Mouse (Mus musculus) gastrocnemius, adult 8-10 months (tissue): ENCODE measurements around the gene Sp1. TPM values are rescaled to one million over a fixed set of nuclear protein-coding genes. Genes with fewer than 3 reads are reported as not detected.

Experiments
- DNase-seq, 2 experiments: peaks; one replicate each; pipeline ENCODE4 v3.0.0; 2022; ENCODE audit warnings: low spot score in 2 of 2
- total RNA-seq, 4 experiments: library from RNA; stranded (reverse); gene quantifications; 2 replicates each; pipeline ENCODE4 v1.2.4; 2022

The Sp1 gene
- total RNA-seq, 4 experiments from 2014 or later = 17.9 to 22.2 (median 20.5) TPM

DNA sequence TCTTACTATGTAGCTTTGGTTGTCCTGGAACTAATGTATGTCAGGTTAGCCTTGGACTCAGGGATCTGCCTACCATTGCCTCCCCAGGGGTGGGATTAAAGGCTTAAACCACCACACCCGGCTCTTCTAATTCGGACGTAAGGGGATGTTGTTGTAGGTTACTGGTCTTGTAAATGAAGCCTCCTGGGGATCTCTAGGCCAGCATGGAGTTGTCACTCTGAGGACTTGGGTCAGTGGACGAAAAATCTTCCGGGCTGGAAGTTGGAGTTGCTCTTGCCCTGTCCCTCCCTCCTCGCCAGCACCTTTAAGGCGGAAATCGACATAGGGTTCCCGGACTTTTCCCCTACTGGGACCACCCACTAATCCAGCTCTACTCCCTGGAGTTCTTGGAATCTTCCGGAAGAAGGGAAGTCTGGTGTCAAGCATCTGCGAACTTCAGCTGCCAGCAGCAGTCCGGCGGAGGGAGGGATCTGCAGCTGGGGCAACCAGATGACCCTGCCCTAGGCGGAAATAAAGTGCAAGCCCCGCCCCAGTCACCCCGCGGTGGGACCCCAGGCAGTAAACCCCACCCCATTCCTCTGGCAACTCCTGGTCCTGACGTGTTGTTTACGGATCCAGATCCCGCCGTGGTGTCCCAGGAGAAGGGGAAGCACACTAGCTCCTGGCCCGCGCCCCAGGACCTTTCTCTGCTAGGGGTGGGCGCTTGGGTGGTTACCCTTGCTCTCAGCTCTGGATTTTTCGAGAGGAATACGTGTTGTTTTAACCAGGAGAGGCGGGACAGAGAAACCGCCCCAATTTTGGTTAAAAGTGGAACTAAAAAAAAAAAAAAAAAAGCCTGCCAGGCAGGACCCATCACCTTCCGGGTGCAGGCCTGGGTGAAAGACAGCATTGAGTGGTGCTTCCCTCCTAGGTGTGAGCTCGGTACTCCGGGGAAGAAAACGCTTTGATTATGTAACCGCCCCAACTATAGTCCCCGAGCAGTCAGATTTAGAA lies 6.4 kb upstream of the Sp1 start:
- DNase-seq = peak; percentile 95 to 97

DNA sequence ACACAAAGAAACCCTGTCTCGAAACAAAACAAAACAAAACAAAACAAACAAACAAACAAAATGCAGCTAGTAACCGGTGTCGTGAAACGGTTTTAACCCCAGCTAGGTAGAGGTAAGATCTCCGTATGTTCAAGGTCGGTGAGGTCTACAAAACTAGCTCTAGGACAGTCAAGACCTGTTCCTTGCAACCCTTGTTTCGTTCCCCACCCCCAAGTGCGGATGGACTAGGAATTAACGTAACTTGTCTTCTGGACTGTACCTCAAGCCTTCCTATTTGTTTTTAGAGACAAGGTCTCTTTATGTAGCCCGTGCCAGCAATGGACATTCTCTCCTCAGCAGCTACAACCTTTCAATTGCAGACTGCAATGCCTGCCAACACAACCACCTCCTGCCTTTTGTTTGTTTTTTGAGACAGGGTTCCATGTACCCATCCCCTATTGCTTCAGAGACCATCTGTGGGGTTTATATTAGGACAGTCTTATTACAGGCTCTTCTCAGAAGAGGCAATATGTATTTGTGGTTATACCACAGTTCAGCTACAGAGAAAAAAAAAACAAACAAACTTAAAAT lies 5.4 kb upstream of the Sp1 start:
- DNase-seq = no peak

DNA sequence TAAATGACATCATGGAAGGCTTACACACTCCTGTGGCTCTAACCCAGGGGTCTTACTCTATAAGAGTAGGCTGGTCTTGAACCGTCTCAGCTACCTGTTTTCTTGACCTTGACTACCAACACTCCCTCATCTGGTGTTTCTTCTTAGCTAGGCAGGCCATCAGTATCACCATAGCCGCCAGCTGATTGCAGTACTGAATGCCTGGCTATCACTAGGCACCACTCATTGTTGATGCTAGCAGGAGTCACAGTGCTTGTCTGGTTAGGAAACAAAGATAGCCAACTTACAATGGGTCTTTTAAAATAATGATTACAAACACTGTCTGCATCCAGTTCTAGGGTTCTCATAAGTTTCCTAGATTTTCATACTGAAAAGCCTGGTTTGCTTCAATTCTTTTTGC lies 4.7 kb upstream of the Sp1 start:
- no peak for DNase-seq

DNA sequence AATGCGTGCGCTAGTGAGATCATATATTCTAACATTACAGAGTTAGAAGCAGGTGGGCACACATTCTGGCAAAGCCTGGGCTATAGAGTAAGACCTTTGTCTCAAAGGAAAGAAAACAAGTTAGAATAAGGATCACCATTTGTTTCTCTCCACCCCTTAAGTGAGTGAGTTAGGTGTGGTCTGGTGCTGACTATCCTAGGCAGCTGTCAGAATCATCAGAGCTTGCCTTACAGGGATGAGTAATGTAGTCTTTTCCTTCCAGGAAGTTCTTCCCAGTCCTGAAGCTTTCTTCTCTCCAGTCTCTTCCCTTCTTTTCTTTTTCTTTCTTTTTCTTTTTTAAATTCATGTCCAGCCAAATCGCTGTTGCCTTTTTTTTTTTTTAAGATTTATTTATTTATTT lies 3.7 kb upstream of the Sp1 start:
- no peak for DNase-seq

DNA sequence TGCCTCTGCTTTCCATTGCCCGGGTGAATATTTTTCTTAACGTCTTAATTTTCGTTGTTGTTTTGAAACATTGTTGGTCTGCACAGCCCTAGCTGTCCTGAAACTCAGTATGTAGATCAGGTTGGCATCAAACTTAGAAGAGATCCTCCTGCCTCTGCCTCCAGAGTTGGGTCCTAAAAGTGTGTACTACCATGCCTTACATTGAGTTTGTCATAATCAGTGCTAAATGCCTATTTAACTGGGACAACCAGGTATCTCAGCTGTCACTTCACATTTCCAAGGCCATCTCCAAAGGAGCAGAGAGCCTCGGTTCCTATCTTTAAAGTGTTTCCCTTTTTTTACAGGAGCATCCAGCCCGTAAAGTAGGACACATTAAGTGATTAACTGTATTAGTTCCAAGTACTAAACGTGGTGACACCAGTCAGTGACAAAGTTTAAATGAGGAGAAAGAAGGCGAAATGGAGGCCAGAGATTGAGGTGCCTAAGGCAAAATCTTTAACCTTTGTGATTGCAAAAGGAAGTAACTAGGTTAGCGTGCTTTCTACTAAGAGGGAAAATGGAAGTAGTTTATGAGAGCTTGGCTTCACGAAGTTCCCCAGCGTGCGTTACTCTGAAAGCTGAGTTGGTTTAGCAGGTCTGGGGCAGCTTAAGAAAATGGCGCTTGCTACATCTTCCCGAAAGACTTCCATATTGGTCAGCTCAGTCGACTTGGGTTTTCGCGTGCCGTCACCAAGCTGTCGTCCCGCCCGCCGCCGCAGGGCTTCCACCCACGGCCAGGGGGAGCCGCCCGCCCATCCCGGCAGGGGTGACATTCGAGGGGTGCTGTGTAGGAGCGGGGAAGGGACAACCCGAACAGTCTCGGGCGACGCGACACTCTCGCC lies 1.1 kb upstream of the Sp1 start:
- no peak for DNase-seq

DNA sequence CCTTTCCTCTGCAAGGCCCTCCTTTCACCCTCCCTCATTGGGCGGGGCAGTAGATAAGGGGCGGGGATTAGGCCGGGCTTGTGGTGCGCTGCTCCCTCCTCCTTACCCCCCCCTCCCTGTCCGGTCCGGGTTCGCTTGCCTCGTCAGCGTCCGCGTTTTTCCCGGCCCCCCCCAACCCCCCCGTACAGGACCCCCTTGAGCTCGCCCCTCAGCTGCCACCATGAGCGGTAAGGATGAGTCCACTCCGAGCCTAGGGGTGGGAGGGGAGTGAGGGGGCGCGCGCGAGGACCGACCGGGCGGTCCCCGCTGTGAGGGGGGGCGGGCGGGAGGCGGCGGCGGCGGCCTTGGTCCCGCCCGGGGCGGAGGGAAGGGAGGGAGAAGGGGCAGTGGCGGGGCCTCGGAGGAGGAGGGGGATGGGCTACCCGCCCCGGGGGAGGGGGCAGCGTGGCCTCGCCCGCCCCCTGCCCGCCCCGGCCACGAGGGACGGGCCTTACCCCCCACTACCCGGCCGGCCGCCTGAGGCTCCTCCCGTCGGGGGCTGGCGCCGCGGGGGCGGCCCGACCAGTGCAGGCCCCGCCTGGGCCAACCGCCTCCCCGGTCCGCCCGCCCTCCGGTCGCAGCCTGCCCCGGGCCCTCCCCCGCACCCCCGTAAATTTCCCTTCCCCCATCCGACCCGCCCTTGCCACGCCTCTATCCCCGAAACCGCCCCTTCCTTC lies 411 bp downstream of the Sp1 start:
- peak; percentile 76 to 85 for DNase-seq

DNA sequence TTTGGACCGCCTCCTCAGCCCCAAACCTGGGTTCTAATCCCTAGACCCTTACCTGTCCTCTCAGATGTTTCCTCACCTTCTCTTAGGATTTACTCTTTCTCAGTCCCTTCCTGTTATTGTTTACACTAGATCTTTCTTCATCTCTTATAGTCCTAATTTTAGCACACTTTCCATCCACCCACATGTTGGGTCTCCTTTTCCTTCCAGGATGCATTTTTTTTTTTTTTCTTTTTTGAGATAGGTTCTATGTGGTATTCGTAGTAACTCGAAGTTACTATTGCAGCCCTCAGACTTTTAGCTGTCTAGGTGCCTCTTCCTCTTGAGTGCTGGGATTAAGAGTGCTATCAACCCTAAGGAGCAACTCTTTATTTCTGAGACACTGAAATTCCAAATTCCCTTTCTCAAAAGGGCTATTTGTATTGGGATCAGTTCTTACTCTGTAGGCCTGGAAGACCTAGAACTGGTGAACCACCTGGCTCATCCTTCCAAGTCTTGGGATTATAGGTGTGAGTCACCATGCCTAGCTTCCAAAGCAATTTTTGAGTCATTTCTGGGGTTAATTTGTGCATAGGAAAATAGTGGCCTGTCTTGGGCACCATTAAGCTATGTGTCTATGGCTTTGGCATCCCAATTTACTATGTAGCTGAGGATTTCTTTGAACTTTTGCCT lies 1.1 kb downstream of the Sp1 start:
- no peak for DNase-seq

DNA sequence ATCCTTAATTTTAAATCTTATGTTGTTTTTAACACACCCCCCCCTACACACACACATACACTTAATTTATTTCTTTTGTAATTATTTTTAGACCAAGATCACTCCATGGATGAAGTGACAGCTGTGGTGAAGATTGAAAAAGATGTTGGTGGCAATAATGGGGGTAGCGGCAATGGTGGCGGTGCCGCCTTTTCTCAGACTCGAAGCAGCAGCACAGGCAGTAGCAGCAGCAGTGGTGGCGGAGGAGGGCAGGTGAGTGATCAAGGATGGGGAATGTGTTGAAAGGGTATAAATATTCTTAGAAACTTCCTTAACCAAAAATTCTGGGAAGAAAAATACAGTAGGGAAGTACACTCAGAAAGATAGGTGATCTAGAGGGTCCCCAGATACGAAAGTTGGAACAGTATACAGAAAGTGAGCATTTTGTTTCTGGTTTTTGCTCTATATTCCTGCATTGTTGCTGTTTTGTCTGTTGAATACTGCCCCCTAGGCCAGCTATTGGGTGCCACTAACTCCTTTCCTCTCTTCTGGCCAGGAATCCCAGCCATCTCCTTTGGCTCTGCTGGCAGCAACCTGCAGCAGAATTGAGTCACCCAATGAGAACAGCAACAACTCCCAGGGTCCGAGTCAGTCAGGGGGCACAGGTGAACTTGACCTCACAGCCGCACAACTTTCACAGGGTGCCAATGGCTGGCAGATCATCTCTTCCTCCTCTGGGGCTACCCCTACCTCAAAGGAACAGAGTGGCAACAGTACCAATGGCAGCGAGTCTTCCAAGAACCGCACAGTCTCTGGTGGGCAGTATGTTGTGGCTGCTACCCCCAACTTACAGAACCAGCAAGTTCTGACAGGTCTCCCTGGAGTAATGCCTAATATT lies 2.0 kb downstream of the Sp1 start:
- peak in 1 of 2 experiments; percentile 4 for DNase-seq

DNA sequence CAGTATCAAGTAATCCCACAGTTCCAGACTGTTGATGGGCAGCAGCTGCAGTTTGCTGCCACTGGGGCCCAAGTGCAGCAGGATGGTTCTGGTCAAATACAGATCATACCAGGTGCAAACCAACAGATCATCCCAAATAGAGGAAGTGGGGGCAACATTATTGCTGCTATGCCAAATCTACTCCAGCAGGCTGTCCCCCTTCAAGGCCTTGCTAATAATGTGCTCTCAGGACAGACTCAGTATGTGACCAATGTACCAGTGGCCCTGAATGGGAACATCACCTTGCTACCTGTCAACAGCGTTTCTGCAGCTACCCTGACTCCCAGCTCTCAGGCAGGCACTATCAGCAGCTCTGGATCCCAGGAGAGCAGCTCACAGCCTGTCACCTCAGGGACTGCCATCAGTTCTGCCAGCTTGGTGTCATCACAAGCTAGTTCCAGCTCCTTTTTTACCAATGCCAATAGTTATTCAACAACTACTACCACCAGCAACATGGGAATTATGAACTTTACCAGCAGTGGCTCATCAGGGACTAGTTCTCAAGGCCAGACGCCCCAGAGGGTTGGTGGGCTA lies 2.7 kb downstream of the Sp1 start:
- DNase-seq = no peak

DNA sequence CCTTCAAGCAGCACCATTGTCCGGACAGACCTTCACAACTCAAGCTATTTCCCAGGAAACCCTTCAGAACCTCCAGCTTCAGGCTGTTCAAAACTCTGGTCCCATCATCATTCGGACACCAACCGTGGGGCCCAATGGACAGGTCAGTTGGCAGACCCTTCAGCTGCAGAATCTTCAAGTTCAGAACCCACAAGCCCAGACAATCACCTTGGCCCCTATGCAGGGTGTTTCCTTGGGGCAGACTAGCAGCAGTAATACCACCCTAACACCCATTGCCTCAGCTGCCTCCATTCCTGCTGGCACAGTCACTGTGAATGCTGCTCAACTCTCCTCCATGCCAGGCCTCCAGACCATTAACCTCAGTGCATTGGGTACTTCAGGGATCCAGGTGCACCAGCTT lies 3.3 kb downstream of the Sp1 start:
- no peak for DNase-seq

DNA sequence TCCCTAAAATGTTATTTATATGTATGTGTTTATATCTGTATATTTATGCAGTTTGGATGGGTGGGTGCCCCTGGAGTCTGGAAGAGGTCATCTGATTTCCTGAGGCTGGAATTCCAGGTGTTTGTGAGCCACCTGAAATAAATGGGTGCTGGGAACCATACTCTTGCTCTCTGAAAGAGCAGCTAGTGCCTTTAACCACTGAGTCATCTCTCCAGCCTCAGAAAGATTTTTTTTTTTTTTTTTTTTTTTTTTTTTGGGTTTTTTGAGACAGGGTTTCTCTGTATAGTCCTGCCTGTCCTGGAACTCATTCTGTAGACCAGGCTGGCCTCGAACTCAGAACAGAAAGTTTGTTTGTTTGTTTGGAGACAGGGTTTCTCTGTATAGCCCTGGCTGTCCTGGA lies 5.1 kb downstream of the Sp1 start:
- DNase-seq = no peak

DNA sequence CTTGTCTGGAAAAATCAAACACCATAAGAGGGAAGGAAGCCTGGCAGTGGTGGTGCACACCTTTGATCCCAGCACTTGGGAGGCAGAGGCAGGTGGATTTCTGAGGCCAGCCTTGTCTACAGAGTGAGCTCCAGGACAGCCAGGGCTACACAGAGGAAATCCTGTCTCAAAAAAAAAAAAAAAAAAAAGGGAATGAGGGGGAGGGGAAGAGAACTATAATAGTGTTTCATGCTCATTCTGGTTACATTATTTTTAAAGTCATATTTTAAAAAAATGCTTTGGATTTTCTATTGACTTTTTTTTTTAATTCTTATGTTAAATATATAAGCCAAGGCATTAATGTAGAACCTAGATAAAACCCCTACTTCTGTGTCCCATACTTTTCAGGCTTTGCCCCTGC lies 7.7 kb downstream of the Sp1 start:
- no peak for DNase-seq

DNA sequence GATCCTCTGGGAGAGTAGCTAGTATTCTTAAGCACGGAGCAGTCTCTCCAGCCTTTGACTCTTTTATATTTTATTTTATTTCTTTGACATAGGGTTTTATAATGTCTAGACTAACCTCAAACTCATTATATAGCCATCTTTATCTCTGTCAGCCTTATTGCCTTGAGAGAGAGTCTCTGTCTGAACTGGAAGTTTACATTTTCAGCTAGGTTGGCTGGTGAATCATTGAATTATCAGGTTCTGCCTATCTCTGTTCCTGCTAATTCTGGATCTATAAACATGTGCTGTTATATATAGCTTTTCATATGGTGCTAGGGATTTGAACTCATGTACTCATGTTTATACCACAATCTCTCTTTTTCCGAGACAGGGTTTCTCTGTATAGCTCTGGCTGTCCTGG lies 11.6 kb downstream of the Sp1 start:
- no peak for DNase-seq

DNA sequence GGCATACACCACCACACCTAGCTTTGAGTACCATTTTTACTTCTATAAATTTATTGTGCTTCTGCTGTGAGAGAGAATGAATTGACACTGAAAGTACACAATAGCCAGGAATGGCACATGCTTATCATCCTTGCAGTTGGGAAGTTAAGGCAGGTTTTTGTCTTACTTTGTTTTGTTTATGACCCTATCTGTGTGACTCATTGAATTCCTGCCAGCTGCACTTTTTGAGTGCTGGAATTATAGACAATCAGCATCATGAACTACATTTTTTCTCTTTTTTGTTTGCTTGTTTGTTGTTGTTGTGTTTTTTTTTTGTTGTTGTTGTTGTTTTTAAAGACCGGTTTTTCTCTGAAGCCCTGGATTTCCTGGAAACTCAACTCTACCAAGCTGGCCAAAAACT lies 15.0 kb downstream of the Sp1 start:
- DNase-seq = no peak

DNA sequence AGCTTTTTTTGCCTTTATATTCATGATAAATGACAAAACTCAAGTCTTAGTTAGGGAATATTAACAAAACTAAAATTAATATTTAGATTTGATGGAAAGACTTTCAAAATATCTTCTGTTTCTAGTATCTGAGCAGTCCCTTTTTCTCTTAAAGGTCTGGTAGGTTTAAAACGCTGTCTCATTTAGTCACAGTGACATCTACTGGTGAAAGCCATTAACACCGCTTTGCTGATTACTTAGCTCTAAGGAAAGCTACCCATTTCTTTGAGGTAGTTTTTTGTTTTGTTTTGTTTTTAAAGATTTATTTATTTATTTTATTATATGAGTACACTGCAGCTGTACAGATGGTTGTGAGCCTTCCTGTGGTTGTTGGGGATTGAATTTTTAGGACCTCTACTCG lies 15.5 kb downstream of the Sp1 start:
- DNase-seq = no peak

DNA sequence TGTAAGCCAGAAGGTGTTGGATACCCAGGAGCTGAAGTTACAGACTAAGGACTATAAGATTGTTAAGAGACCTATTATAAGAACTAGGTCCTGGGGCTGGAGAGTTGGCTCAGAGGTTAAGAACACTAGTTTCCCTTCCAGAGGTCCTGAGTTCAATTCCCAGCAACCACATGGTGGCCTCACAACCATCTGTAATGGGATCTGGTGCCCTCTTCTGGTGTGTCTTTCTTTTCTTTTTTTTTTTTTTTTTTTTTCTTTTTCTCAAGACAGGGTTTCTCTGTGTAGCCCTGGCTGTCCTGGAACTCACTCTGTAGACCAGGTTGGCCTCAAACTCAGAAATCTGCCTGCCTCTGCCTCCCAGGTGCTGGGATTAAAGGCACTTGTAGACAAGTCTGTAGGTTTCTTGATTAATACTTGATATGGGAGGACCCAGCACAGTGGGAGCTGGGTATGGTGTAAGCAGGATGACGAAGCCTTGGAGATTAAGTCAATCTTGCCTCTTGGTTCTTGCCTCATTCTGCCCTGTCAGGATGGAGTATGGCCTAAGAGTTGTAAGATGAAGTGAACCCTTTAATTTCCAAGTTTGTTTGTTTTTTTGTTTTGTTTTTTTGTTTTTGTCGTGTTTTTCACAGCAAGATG lies 17.8 kb downstream of the Sp1 start:
- no peak for DNase-seq

DNA sequence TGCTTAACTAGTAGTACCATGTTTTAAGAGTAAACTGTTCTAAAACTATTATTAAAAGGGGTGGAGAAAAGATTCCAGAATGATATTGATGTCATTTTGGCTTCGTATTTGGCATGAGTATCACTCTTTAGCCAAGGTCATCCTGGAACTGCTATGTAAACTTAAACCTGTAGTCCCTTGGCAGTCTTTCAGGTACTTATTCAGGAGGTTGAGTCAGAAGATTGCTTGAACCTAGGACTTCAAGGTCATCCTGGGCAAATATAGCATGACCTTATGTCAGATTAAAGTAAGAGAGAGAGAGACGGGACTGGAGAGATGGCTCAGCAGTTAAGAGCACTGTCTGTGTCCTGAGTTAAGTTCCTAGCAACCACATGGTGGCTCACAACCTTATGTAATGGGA lies 18.7 kb downstream of the Sp1 start:
- no peak for DNase-seq

DNA sequence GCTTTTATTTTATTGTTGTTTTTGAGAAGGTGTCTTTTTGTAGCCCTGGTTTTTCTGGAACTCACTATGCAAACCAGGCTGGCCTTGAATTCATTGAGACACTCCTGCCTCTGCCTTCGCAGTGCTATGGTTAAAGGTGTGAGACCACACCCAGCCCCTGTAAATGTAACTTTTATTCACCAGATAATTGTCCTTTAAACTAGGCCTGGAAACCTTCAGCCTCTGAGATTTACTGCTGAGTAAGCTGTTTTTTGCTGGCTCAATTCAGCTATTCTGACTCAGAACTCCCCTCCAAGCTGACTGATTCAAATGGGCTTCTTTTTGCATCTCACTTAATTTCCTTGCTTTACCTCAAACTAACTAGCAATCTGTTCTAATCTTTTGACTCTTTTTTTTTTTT lies 21.0 kb downstream of the Sp1 start:
- no peak for DNase-seq

DNA sequence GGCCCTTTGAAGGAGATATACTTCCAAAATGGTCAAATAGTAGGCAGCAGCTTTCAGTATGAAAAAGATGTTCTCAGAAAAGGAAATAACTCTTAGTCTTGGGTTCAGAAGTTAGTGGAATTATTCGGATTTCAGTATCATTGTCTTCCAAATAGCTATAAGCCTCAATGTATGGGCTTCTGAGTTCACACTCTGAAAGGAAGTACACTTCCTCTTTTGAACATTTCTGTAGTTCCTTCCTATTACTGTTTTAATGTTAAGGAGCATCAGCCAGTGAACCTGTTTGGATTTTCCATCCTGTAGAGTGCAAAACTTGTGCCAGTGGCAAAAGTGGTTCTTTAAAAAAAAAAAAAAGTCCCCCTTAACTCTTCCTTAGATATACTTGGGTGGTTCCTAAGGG lies 26.1 kb downstream of the Sp1 start:
- no peak for DNase-seq
